Mouse (Mus musculus) heart, postnatal 0 days (tissue): Measurements from ENCODE around the gene Nudt17.

Experiments used
- CTCF ChIP-seq: IDR thresholded peaks from 2 replicates; pipeline ENCODE4 v1.5.1; 2016; ENCODE audit warnings: antibody characterized with exemption, control low read depth, low read depth
- EP300 ChIP-seq: IDR thresholded peaks from 2 replicates; pipeline ENCODE4 v1.6.1; 2016; ENCODE audit warnings: antibody characterized with exemption, low read depth

DNA sequence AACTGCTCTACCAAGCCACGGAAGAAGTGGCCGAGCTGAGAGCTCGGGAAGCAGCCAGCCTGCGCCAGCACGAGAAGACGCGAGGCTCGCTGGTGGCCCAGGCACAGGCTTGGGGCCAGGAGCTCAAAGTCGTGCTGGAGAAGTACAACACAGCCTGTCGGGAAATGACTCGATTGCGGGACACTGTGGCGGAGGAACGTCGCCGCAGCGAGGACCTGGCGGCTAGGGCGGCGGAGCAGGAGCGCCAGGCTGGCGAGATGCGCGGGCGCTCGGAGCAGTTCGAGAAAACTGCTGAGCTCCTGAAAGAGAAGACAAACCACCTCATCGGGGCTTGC lies 23.6 kb downstream of the Nudt17 start:
- no peak for TF ChIP-seq CTCF
- no peak for TF ChIP-seq EP300
